Mouse (Mus musculus): ENCODE measurements around the gene Sorbs1.

DNA sequence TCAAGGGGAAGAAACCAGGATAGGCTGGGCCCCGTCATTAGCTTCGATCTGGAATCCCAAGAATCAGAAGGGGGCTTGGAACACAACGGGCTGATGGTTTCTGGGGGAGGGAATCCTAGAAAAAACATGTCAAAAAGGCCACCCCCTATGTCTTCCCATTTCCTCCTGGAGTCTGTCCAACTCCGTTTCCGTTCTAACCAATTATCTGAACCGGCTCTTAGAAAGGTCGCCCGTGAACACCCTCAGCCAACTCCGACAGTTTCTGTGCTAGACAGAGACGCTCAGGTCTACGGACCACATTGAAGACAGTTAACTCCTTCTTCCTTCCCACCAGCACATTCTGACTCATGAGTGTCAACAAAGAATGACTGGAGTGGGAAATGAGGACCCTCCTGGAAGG is 107.8 kb downstream of the Sorbs1 start:
- TF ChIP-seq POLR2A (IDR thresholded peaks at IDR 0.05; ENCODE audit: low read depth, low read length) (no peak), USF1 (IDR thresholded peaks at IDR 0.05; ENCODE audit: low read depth, low read length) (no peak), CTCF (conservative IDR thresholded peaks at IDR 0.05 in 1 of 2, IDR thresholded peaks at IDR 0.05 in 1 of 2; ENCODE audit: low read depth in 2 of 2, low read length in 2 of 2) (no peak), USF2 (conservative IDR thresholded peaks at IDR 0.05; ENCODE audit: low read depth, low read length) (no peak), JUND (conservative IDR thresholded peaks at IDR 0.05; ENCODE audit: low read depth, low read length) (no peak), ZMIZ1 (IDR thresholded peaks at IDR 0.05; ENCODE audit: low read depth, low read length) (no peak), E2F4 (IDR thresholded peaks at IDR 0.05; ENCODE audit: insufficient replicate concordance, low read depth, low read length) (no peak), EP300 (IDR thresholded peaks at IDR 0.05; ENCODE audit: low read length) (no peak), CHD1 (IDR thresholded peaks at IDR 0.05; ENCODE audit: low read depth, low read length) (no peak), HCFC1 (IDR thresholded peaks at IDR 0.05; ENCODE audit: low read depth, low read length) (no peak), SIN3A (IDR thresholded peaks at IDR 0.05; ENCODE audit: low read length) (no peak), ZNF384 (IDR thresholded peaks at IDR 0.05; ENCODE audit: low read depth, low read length) (no peak), RAD21 (IDR thresholded peaks at IDR 0.05; ENCODE audit: low read depth, low read length) (no peak), MAFK (IDR thresholded peaks at IDR 0.05; ENCODE audit: insufficient replicate concordance, low read length) (no peak)

All from CH12.LX (cell line).